ENCODE assay signal across 7 mouse cellular contexts in the genomic region with DNA sequence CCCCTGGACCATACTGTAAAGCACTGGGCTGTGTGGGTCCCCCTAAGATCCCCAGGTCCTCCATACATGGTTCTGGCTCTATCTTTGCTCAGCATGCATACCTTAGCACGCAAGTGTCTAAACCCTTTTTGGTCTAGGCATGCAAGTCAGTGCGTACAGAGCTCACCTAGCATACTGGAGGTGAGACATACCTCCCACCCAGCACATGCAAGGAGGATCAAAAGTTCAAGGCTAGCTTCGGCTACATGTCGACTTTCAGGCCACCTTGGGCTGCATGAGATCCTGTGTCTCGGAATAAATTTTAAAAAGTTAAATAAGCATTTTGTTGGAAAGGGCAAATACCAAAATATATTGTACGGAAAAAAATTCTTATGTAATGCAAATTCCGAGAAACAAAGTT. TPM values are rescaled to one million over a fixed set of nuclear protein-coding genes. Genes with fewer than 3 reads are reported as not detected.
DNase-seq lines count a peak whose midpoint lies in the region; ATAC-seq and TF ChIP-seq lines count a peak whose summit lies in the region.

No protein-coding gene starts in this region.

- DNase-seq in lung, postnatal 0 days (ENCODE audit: low spot score), result no peak
- no peak for DNase-seq in lung, postnatal 36 days
- DNase-seq in liver, embryonic 14.5 days (ENCODE audit: low read depth in 3 of 3, low spot score in 3 of 3), result no peak
- DNase-seq in stomach, postnatal 0 days (ENCODE audit: low spot score), result no peak
- DNase-seq in spleen, adult 18-20 months, result no peak
- no peak for DNase-seq in retina, postnatal 1 day

- no peaks in the 10 kb centered on the region for H3K4me1 ChIP-seq in lung, postnatal 0 days (ENCODE audit: insufficient read depth, low read depth, low read length)
- H3K4me1 ChIP-seq in forebrain, embryonic 16.5 days (replicated peaks; ENCODE audit: control insufficient read depth, insufficient read depth, low read length), result peaks cover 7% of the 10 kb centered on the region
- H3K4me1 ChIP-seq in liver, embryonic 14.5 days (replicated peaks; ENCODE audit: control insufficient read depth in 2 of 2, insufficient read depth in 2 of 2, low read length in 1 of 2), result peaks cover 8 to 28% of the 10 kb centered on the region in 2 experiments
- 0 out of 2 replicates have a peak, but pooled peaks cover 2% of the 10 kb centered on the region for H3K4me1 ChIP-seq in stomach, postnatal 0 days (replicated peaks; ENCODE audit: control insufficient read depth, insufficient read depth)

- no peaks in the 10 kb centered on the region for H3K27me3 ChIP-seq in lung, postnatal 0 days (replicated peaks; ENCODE audit: insufficient read depth, low read length)
- H3K27me3 ChIP-seq in forebrain, embryonic 16.5 days (replicated peaks; ENCODE audit: control insufficient read depth, insufficient read depth, low read length), result no peaks in the 10 kb centered on the region
- no peaks in the 10 kb centered on the region for H3K27me3 ChIP-seq in liver, embryonic 14.5 days (ENCODE audit: control insufficient read depth, insufficient read depth, low read length)
- no peaks in the 10 kb centered on the region for H3K27me3 ChIP-seq in stomach, postnatal 0 days (ENCODE audit: control insufficient read depth, insufficient read depth, low read length)

- no peaks in the 10 kb centered on the region for H3K9me3 ChIP-seq in lung, postnatal 0 days (ENCODE audit: low read length)
- H3K9me3 ChIP-seq in forebrain, embryonic 16.5 days (ENCODE audit: control insufficient read depth, low read length), result no peaks in the 10 kb centered on the region
- no peaks in the 10 kb centered on the region for H3K9me3 ChIP-seq in liver, embryonic 14.5 days (ENCODE audit: control insufficient read depth, low read length)
- H3K9me3 ChIP-seq in stomach, postnatal 0 days (ENCODE audit: control insufficient read depth, low read length), result no peaks in the 10 kb centered on the region

- peak overlapping the region; percentile 10; the same call in 1 of the 2 replicates for H3K4me3 ChIP-seq in lung, postnatal 0 days (ENCODE audit: low read depth, low read length)
- peak overlapping the region; percentile 31 for H3K4me3 ChIP-seq in forebrain, embryonic 16.5 days (replicated peaks; ENCODE audit: low read length)
- peak overlapping the region; percentile 1 to 4; a peak in 1 of 4 replicates for H3K4me3 ChIP-seq in liver, embryonic 14.5 days (ENCODE audit: insufficient read depth in 1 of 2, low read depth in 2 of 2, low read length in 2 of 2)
- no peak overlapping the region for H3K4me3 ChIP-seq in stomach, postnatal 0 days (ENCODE audit: low read depth, low read length)

- WGBS in lung, postnatal 0 days, result 27% methylated on average over 7 of the region's 7 CpGs
- 40% methylated on average over 7 of the region's 7 CpGs for WGBS in forebrain, embryonic 16.5 days
- WGBS in liver, embryonic 14.5 days (ENCODE audit: insufficient replicate concordance), result 35% methylated on average over 7 of the region's 7 CpGs
- 23% methylated on average over 7 of the region's 7 CpGs for WGBS in stomach, postnatal 0 days

- no peak overlapping the region for H3K9ac ChIP-seq in lung, postnatal 0 days (replicated peaks; ENCODE audit: low read depth)
- H3K9ac ChIP-seq in forebrain, embryonic 16.5 days (replicated peaks; ENCODE audit: low read depth, low read length), result no peak overlapping the region
- H3K9ac ChIP-seq in liver, embryonic 14.5 days (replicated peaks), result peak overlapping the region; percentile 0; the same call in 1 of the 2 replicates
- no peak overlapping the region for H3K9ac ChIP-seq in stomach, postnatal 0 days (ENCODE audit: low read length)

- peak overlapping the region; percentile 30; the same call in 1 of the 2 replicates for H3K4me2 ChIP-seq in lung, postnatal 0 days (replicated peaks; ENCODE audit: low read depth, low read length)
- peak overlapping the region; percentile 54 for H3K4me2 ChIP-seq in forebrain, embryonic 16.5 days (ENCODE audit: low read length)
- peak overlapping the region; percentile 65 for H3K4me2 ChIP-seq in liver, embryonic 14.5 days (ENCODE audit: low read depth)
- H3K4me2 ChIP-seq in stomach, postnatal 0 days (replicated peaks; ENCODE audit: low read depth), result peak overlapping the region; percentile 37

- no peak for ATAC-seq in lung, postnatal 0 days
- ATAC-seq in forebrain, embryonic 16.5 days, result peak; percentile 10
- ATAC-seq in liver, embryonic 14.5 days (ENCODE audit: insufficient read depth), result 0 out of 2 replicates have a peak, but pooled peaks have one; percentile 4
- ATAC-seq in stomach, postnatal 0 days (ENCODE audit: low FRiP score, low TSS enrichment), result no peak

- H3K27ac ChIP-seq in lung, postnatal 0 days (ENCODE audit: low read length), result no peak overlapping the region; the same call in 1 of the 2 replicates
- H3K27ac ChIP-seq in forebrain, embryonic 16.5 days (ENCODE audit: low read length), result no peak overlapping the region; the same call in 1 of the 2 replicates
- peak overlapping the region; percentile 7 for H3K27ac ChIP-seq in liver, embryonic 14.5 days
- H3K27ac ChIP-seq in stomach, postnatal 0 days (replicated peaks), result no peak overlapping the region; the same call in 1 of the 2 replicates

- TF ChIP-seq EP300 in lung, postnatal 0 days (IDR thresholded peaks at IDR 0.05), result no peak
- no peak for TF ChIP-seq EP300 in liver, embryonic 14.5 days (IDR thresholded peaks at IDR 0.05; ENCODE audit: low read depth)
- TF ChIP-seq EP300 in stomach, postnatal 0 days (optimal IDR thresholded peaks at IDR 0.05), result no peak

- TF ChIP-seq CTCF in lung, postnatal 0 days (IDR thresholded peaks at IDR 0.05), result no peak
- no peak for TF ChIP-seq CTCF in liver, embryonic 14.5 days (IDR thresholded peaks at IDR 0.05; ENCODE audit: low read depth)
- no peak for TF ChIP-seq CTCF in stomach, postnatal 0 days (IDR thresholded peaks at IDR 0.05; ENCODE audit: low read depth)

- no peaks in the 10 kb centered on the region for H3K36me3 ChIP-seq in lung, postnatal 0 days (ENCODE audit: insufficient read depth, low read length)
- no peaks in the 10 kb centered on the region for H3K36me3 ChIP-seq in forebrain, embryonic 16.5 days (ENCODE audit: control insufficient read depth, insufficient read depth)
- H3K36me3 ChIP-seq in liver, embryonic 14.5 days (replicated peaks; ENCODE audit: control insufficient read depth, insufficient read depth, low read depth), result no peaks in the 10 kb centered on the region
- no peaks in the 10 kb centered on the region for H3K36me3 ChIP-seq in stomach, postnatal 0 days (ENCODE audit: control insufficient read depth, insufficient read depth, low read length)

RNA-seq across cellular contexts. Expression of gene Aacs, which starts 10.4 kb away (rescaled TPM):
- polyA plus RNA-seq in lung, postnatal 0 days (2015; fragmentation: Nextera tagmentation; extraction: Ambion mirVana), result 20.0 and 25.9 TPM in 2 replicates
- 96.0 and 98.9 TPM in 2 replicates for polyA plus RNA-seq in forebrain, embryonic 16.5 days (2015; fragmentation: Nextera tagmentation; extraction: Ambion mirVana)
- polyA plus RNA-seq in liver, embryonic 14.5 days (2012; rRNA removed), result 11.0 and 11.6 TPM in 2 replicates
- 13.2 and 13.5 TPM in 2 replicates for polyA plus RNA-seq in liver, embryonic 14.5 days (2014; fragmentation: Nextera tagmentation; extraction: Ambion mirVana)
- polyA plus RNA-seq in stomach, postnatal 0 days (2015; fragmentation: Nextera tagmentation; extraction: Ambion mirVana), result 39.7 and 41.4 TPM in 2 replicates

RNA-seq across cellular contexts. Expression of gene Bri3bp, which starts 23.8 kb away (rescaled TPM):
- 12.8 and 13.3 TPM in 2 replicates for polyA plus RNA-seq in lung, postnatal 0 days (2015; fragmentation: Nextera tagmentation; extraction: Ambion mirVana)
- 37.8 and 38.3 TPM in 2 replicates for polyA plus RNA-seq in forebrain, embryonic 16.5 days (2015; fragmentation: Nextera tagmentation; extraction: Ambion mirVana)
- 3.7 and 4.9 TPM in 2 replicates for polyA plus RNA-seq in liver, embryonic 14.5 days (2012; rRNA removed)
- 16.4 and 21.1 TPM in 2 replicates for polyA plus RNA-seq in liver, embryonic 14.5 days (2014; fragmentation: Nextera tagmentation; extraction: Ambion mirVana)
- polyA plus RNA-seq in stomach, postnatal 0 days (2015; fragmentation: Nextera tagmentation; extraction: Ambion mirVana), result 25.3 and 27.9 TPM in 2 replicates

RNA-seq across cellular contexts. Expression of gene Dhx37, which starts 31.3 kb away (rescaled TPM):
- 4.3 and 5.9 TPM in 2 replicates for polyA plus RNA-seq in lung, postnatal 0 days (2015; fragmentation: Nextera tagmentation; extraction: Ambion mirVana)
- polyA plus RNA-seq in forebrain, embryonic 16.5 days (2015; fragmentation: Nextera tagmentation; extraction: Ambion mirVana), result 10.5 and 13.5 TPM in 2 replicates
- polyA plus RNA-seq in liver, embryonic 14.5 days (2012; rRNA removed), result 5.5 and 8.1 TPM in 2 replicates
- polyA plus RNA-seq in liver, embryonic 14.5 days (2014; fragmentation: Nextera tagmentation; extraction: Ambion mirVana), result 2.0 and 2.2 TPM in 2 replicates
- polyA plus RNA-seq in stomach, postnatal 0 days (2015; fragmentation: Nextera tagmentation; extraction: Ambion mirVana), result 3.3 and 4.5 TPM in 2 replicates

Comparison
In these comparisons a context has a peak if more than half of its experiments do, and no peak if none do; other contexts are left out.
1. ATAC-seq: peak in forebrain, embryonic 16.5 days (single experiment) and liver, embryonic 14.5 days (single experiment); none in lung, postnatal 0 days (single experiment) and stomach, postnatal 0 days (single experiment).
2. Peak in every context shown above with its lines, with median percentiles within 50 percentile points of each other: H3K4me2 ChIP-seq.